Mouse (Mus musculus): Measurements from ENCODE around the gene Metrnl. TPM values are rescaled to one million over a fixed set of nuclear protein-coding genes. Genes with fewer than 3 reads are reported as not detected.
"Not testable (repeated sequence)": the region's sequence is repeated elsewhere in the genome, so short reads cannot be mapped to it uniquely, and the experiment has no call there.

Metrnl gene
- polyA plus RNA-seq, 1 experiment = not detected

- TF ChIP-seq CTCF (IDR thresholded peaks at IDR 0.05; ENCODE audit: insufficient read depth, low read depth, low read length) (no peak), POLR2A (IDR thresholded peaks at IDR 0.05; ENCODE audit: insufficient read depth, low read depth, low read length) (no peak)
- no peak overlapping the region for H3K27ac ChIP-seq (ENCODE audit: insufficient read depth, low read depth, low read length)
- WGBS = 20% methylated on average over 1 of the region's 1 CpGs
- H3K4me3 ChIP-seq (ENCODE audit: insufficient read depth, low read depth, low read length) = no peak overlapping the region
- H3K4me1 ChIP-seq (ENCODE audit: control insufficient read depth, insufficient read depth, low read length) = no peaks in the 10 kb centered on the region
These were observed 43.2 kb upstream of the Metrnl start for GRCm38 (mm10) chr11:121658151-121658550.

GRCm38 (mm10) chr11:121660604-121661003 is 40.7 kb upstream of the Metrnl start:
- WGBS = 98% methylated on average over 2 of the region's 2 CpGs
- H3K4me1 ChIP-seq (ENCODE audit: control insufficient read depth, insufficient read depth, low read length); H3K4me3 ChIP-seq (ENCODE audit: insufficient read depth, low read depth, low read length); H3K27ac ChIP-seq (ENCODE audit: insufficient read depth, low read depth, low read length): not testable (repeated sequence)

GRCm38 (mm10) chr11:121661116-121661515 is 40.2 kb upstream of the Metrnl start:
- H3K4me1 ChIP-seq (ENCODE audit: control insufficient read depth, insufficient read depth, low read length) = no peaks in the 10 kb centered on the region
- 91% methylated on average over 2 of the region's 2 CpGs for WGBS
- H3K4me3 ChIP-seq (ENCODE audit: insufficient read depth, low read depth, low read length) = no peak overlapping the region
- no peak overlapping the region for H3K27ac ChIP-seq (ENCODE audit: insufficient read depth, low read depth, low read length)
- TF ChIP-seq CTCF (IDR thresholded peaks at IDR 0.05; ENCODE audit: insufficient read depth, low read depth, low read length) (no peak), POLR2A (IDR thresholded peaks at IDR 0.05; ENCODE audit: insufficient read depth, low read depth, low read length) (no peak)

GRCm38 (mm10) chr11:121667541-121667940 is 33.8 kb upstream of the Metrnl start:
- no peak overlapping the region for H3K27ac ChIP-seq (ENCODE audit: insufficient read depth, low read depth, low read length)
- no peaks in the 10 kb centered on the region for H3K4me1 ChIP-seq (ENCODE audit: control insufficient read depth, insufficient read depth, low read length)
- no peak overlapping the region for H3K4me3 ChIP-seq (ENCODE audit: insufficient read depth, low read depth, low read length)
- no peak for TF ChIP-seq POLR2A (IDR thresholded peaks at IDR 0.05; ENCODE audit: insufficient read depth, low read depth, low read length)
- no peak for TF ChIP-seq CTCF (IDR thresholded peaks at IDR 0.05; ENCODE audit: insufficient read depth, low read depth, low read length)
- WGBS = 95% methylated on average over 4 of the region's 4 CpGs

- no peak overlapping the region for H3K4me3 ChIP-seq (ENCODE audit: insufficient read depth, low read depth, low read length)
- WGBS = 94% methylated on average over 5 of the region's 5 CpGs
- no peak overlapping the region for H3K27ac ChIP-seq (ENCODE audit: insufficient read depth, low read depth, low read length)
- peaks cover 2% of the 10 kb centered on the region; the same call in 1 of the 2 replicates for H3K4me1 ChIP-seq (ENCODE audit: control insufficient read depth, insufficient read depth, low read length)
- TF ChIP-seq CTCF (IDR thresholded peaks at IDR 0.05; ENCODE audit: insufficient read depth, low read depth, low read length) (no peak), POLR2A (IDR thresholded peaks at IDR 0.05; ENCODE audit: insufficient read depth, low read depth, low read length) (no peak)
These were observed 32.6 kb upstream of the Metrnl start for GRCm38 (mm10) chr11:121668776-121669175.

- 97% methylated on average over 5 of the region's 5 CpGs for WGBS
- TF ChIP-seq POLR2A (IDR thresholded peaks at IDR 0.05; ENCODE audit: insufficient read depth, low read depth, low read length) = no peak
- no peak overlapping the region for H3K27ac ChIP-seq (ENCODE audit: insufficient read depth, low read depth, low read length)
These were observed 30.4 kb upstream of the Metrnl start for GRCm38 (mm10) chr11:121670926-121671325.

GRCm38 (mm10) chr11:121672312-121672989 is 28.9 kb upstream of the Metrnl start:
- WGBS = 2% methylated on average over 22 of the region's 22 CpGs
- no peak for TF ChIP-seq CTCF (IDR thresholded peaks at IDR 0.05; ENCODE audit: insufficient read depth, low read depth, low read length)
- TF ChIP-seq POLR2A (IDR thresholded peaks at IDR 0.05; ENCODE audit: insufficient read depth, low read depth, low read length) = no peak
- H3K27ac ChIP-seq (ENCODE audit: insufficient read depth, low read depth, low read length) = peak overlapping the region; percentile 73
- H3K4me1 ChIP-seq (ENCODE audit: control insufficient read depth, insufficient read depth, low read length) = peaks cover 2% of the 10 kb centered on the region; the same call in 1 of the 2 replicates
- H3K4me3 ChIP-seq (ENCODE audit: insufficient read depth, low read depth, low read length) = peak overlapping the region; percentile 82

More at GRCm38 (mm10) chr11:121670926-121671325, 30.4 kb upstream of the Metrnl start:
- H3K4me3 ChIP-seq (ENCODE audit: insufficient read depth, low read depth, low read length) = no peak overlapping the region
- H3K4me1 ChIP-seq (ENCODE audit: control insufficient read depth, insufficient read depth, low read length) = peaks cover 2% of the 10 kb centered on the region; the same call in 1 of the 2 replicates

- TF ChIP-seq POLR2A (IDR thresholded peaks at IDR 0.05; ENCODE audit: insufficient read depth, low read depth, low read length) = peak; percentile 93
- TF ChIP-seq CTCF (IDR thresholded peaks at IDR 0.05; ENCODE audit: insufficient read depth, low read depth, low read length) = no peak
- H3K4me1 ChIP-seq (ENCODE audit: control insufficient read depth, insufficient read depth, low read length) = peaks cover 2% of the 10 kb centered on the region; the same call in 1 of the 2 replicates
- peak within 1 kb of the TSS; percentile 82 for H3K4me3 ChIP-seq (ENCODE audit: insufficient read depth, low read depth, low read length)
- H3K27ac ChIP-seq (ENCODE audit: insufficient read depth, low read depth, low read length) = peak within 1 kb of the TSS; percentile 73
- WGBS = under 1% methylated on average over 46 of the region's 46 CpGs
These were observed 28.3 kb upstream of the Metrnl start, which contains the start of gene B3gntl1 for GRCm38 (mm10) chr11:121672990-121673572. TSS of gene B3gntl1 (minus strand) at chr11:121673153.

- TF ChIP-seq POLR2A (IDR thresholded peaks at IDR 0.05; ENCODE audit: insufficient read depth, low read depth, low read length) = no peak
- TF ChIP-seq CTCF (IDR thresholded peaks at IDR 0.05; ENCODE audit: insufficient read depth, low read depth, low read length) = no peak
- WGBS = 70% methylated on average over 7 of the region's 7 CpGs
- H3K4me1 ChIP-seq (ENCODE audit: control insufficient read depth, insufficient read depth, low read length) = peaks cover 2% of the 10 kb centered on the region; the same call in 1 of the 2 replicates
These were observed 27.7 kb upstream of the Metrnl start for GRCm38 (mm10) chr11:121673629-121674028.

More at GRCm38 (mm10) chr11:121673629-121674028, 27.7 kb upstream of the Metrnl start:
- Histone ChIP-seq H3K4me3 (ENCODE audit: insufficient read depth, low read depth, low read length) (peak overlapping the region; percentile 82), H3K27ac (ENCODE audit: insufficient read depth, low read depth, low read length) (peak overlapping the region; percentile 62)

Measured in olfactory bulb, adult 2 months (tissue).